Mouse (Mus musculus): ENCODE data around the gene Olfr1344. TPM values are rescaled to one million over a fixed set of nuclear protein-coding genes. Genes with fewer than 3 reads are reported as not detected.

The Olfr1344 gene
- polyA plus RNA-seq (2012; rRNA removed), result 2.3 and 2.7 TPM in 2 replicates

DNA sequence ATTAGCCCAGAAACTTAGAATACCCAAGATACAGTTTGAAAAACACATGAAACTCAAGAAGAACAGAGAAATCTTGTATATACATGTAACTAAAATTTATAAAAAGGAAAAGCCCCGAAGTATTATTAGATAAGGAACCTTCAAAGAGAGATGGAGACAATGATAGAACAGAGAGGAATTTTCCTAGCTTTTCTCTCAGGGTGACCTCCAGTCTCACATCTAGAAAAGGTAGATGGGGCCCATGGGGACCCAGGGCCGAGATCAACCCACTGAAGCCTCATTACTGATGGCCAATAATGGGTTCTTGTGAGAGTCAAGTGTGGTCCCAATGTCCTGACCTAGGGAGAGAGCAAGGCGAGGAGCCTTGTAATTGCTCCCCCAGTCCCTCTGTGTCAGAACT lies at the start of gene Olfr1344:
Gene Olfr1344, plus strand, starts transcription at position 301 of the 400 bp plus-strand sequence.
- 79% methylated on average over 3 of the region's 3 CpGs for WGBS
- Histone ChIP-seq H3K4me3 (replicated peaks; ENCODE audit: insufficient read depth, low read depth, low read length) (no peak within 1 kb of the TSS), H3K27ac (ENCODE audit: insufficient read depth, low read length) (no peak within 1 kb of the TSS), H3K4me1 (ENCODE audit: control insufficient read depth, insufficient read depth, low read length) (no peaks in the 10 kb centered on the region), H3K27me3 (ENCODE audit: control insufficient read depth, insufficient read depth, low read length) (no peaks in the 10 kb centered on the region)
- TF ChIP-seq CTCF (IDR thresholded peaks at IDR 0.05; ENCODE audit: borderline replicate concordance, insufficient read depth, low read depth, low read length) (no peak), POLR2A (IDR thresholded peaks at IDR 0.05; ENCODE audit: borderline replicate concordance, insufficient read depth, low read length) (no peak)
- DNase-seq, result no peak

DNA sequence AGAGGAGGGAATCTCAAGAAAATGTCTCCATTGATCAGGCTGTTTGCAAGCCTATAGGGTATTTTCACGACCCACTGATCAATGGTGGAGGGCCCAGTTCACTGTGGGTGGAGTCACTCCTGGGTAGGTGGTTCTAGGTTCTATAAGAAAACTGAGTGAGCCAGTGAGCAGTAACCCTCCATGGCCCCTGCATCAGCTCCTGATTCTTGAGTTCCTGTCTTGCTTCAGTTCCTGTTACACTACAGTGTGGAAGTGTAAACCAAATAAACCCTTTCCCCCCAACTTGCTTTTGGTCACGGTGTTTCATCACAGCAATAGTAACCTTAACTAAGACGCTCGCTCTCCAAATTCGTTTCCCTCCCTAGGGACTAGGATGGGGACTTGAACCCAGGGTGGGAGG lies 49.5 kb upstream of the Olfr1344 start:
- no peak overlapping the region for H3K27ac ChIP-seq (ENCODE audit: insufficient read depth, low read length)
- H3K4me1 ChIP-seq (ENCODE audit: control insufficient read depth, insufficient read depth, low read length), result no peaks in the 10 kb centered on the region; the same call in 1 of the 2 replicates
- TF ChIP-seq CTCF (IDR thresholded peaks at IDR 0.05; ENCODE audit: borderline replicate concordance, insufficient read depth, low read depth, low read length), result no peak
- TF ChIP-seq POLR2A (IDR thresholded peaks at IDR 0.05; ENCODE audit: borderline replicate concordance, insufficient read depth, low read length), result no peak
- H3K4me3 ChIP-seq (replicated peaks; ENCODE audit: insufficient read depth, low read depth, low read length), result no peak overlapping the region
- WGBS, result 82% methylated on average over 5 of the region's 5 CpGs
- no peaks in the 10 kb centered on the region for H3K27me3 ChIP-seq (ENCODE audit: control insufficient read depth, insufficient read depth, low read length)
- no peak for DNase-seq

DNA sequence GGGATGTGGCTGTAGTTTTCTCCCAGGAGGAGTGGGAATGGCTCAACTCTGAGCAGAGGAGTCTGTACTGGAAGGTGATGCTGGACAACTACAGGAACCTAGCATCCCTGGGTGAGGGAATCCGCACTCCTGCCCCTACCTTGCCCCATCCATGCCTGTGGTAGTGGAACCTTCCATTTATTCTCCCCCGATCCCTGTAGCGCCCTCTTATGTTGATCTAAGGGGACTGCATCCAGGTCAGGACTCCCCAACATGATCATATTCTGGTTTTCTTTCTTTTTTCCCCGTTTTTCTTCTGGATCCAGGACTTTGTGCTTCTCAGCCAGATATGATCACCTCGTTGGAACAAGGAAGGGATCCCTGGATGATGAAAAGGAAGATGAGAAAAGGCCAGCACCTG lies 49.0 kb upstream of the Olfr1344 start:
- no peak for TF ChIP-seq POLR2A (IDR thresholded peaks at IDR 0.05; ENCODE audit: borderline replicate concordance, insufficient read depth, low read length)
- no peak for TF ChIP-seq CTCF (IDR thresholded peaks at IDR 0.05; ENCODE audit: borderline replicate concordance, insufficient read depth, low read depth, low read length)
- H3K4me3 ChIP-seq (replicated peaks; ENCODE audit: insufficient read depth, low read depth, low read length), result no peak overlapping the region
- H3K4me1 ChIP-seq (ENCODE audit: control insufficient read depth, insufficient read depth, low read length), result no peaks in the 10 kb centered on the region
- no peak for DNase-seq
- no peak overlapping the region for H3K27ac ChIP-seq (ENCODE audit: insufficient read depth, low read length)
- WGBS, result 68% methylated on average over 5 of the region's 5 CpGs
- H3K27me3 ChIP-seq (ENCODE audit: control insufficient read depth, insufficient read depth, low read length), result no peaks in the 10 kb centered on the region

DNA sequence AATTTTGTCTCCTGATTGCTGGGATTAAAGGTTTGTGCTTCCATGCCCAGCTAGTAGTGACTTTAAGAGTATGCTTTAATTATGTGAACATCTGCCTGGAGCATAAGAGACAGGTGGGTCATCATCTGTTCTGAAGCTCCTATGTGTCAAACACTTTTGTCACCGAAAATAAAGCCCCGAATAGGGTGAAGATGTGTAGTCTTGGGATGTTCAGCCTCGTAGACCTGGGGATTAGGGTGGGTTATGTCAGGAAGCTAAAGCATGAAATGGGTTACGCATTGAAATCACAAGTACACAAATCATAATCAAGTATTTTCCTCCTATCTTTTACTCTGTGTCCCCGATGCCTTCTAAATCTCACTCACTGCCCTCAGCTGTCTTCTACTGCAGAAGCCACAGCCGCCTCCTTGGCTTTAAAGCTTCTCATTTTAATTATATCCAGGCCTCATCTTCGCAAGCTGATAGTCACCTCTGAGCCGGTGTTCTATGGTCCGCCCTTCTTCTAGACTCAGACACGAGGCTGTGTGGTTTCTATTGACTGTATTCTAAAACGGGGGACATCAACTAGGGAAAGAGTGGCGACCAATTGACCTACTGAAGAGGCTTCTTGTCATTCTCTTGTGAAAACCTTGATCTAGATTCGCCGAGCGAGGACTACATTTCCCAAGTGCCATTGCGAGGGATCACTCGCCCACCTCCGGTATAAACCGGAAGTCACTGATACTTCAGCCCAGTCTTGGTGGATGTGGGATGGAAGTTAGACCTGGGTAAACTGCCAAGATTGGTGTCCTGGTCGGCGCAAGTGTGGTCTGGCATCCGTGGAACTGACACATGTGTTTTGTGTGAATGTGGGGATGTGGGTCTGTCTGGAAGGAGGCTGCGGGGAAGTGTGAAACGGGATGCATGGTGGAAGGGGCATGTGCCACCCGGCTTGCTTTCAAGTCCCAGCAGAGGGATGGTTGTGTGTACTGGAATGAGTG lies 40.2 kb upstream of the Olfr1344 start, which contains the start of gene Smim17:
Gene Smim17, plus strand, starts transcription at position 720 of the 980 bp plus-strand sequence.
- H3K27me3 ChIP-seq (ENCODE audit: control insufficient read depth, insufficient read depth, low read length), result no peaks in the 10 kb centered on the region
- H3K4me3 ChIP-seq (replicated peaks; ENCODE audit: insufficient read depth, low read depth, low read length), result peak within 1 kb of the TSS; percentile 100
- WGBS, result 23% methylated on average over 25 of the region's 25 CpGs
- peak within 1 kb of the TSS; percentile 47; the same call in 1 of the 2 replicates for H3K27ac ChIP-seq (ENCODE audit: insufficient read depth, low read length)
- no peaks in the 10 kb centered on the region for H3K4me1 ChIP-seq (ENCODE audit: control insufficient read depth, insufficient read depth, low read length)
- DNase-seq, result peak; percentile 76 to 77
- peak; percentile 82; the same call in 1 of the 2 replicates for TF ChIP-seq POLR2A (IDR thresholded peaks at IDR 0.05; ENCODE audit: borderline replicate concordance, insufficient read depth, low read length)
- TF ChIP-seq CTCF (IDR thresholded peaks at IDR 0.05; ENCODE audit: borderline replicate concordance, insufficient read depth, low read depth, low read length), result no peak

DNA sequence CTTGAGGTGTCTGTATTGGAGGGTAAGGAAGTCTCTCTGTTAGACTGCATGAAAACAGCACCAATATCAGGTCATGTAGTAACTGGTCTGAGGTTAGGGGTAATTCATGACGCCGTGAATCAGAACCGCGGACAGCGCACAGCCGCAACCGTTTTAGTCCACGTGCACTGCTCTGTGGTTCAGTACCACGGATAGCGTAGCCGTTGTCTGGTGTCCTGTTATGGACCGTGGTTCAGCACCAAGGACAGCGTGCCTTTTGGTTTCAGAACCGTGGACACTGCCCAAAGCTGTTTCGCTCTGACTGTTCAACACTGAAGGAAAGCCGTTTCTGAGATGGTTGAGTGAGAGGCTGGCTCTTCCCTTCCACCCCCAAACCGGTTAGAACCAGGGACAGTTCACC lies 28.4 kb upstream of the Olfr1344 start, which contains the start of gene Gm20715:
Gene Gm20715, plus strand, starts transcription at position 235 of the 400 bp plus-strand sequence.
- DNase-seq, result peak; percentile 41 to 45
- Histone ChIP-seq H3K4me3 (replicated peaks; ENCODE audit: insufficient read depth, low read depth, low read length) (no peak within 1 kb of the TSS), H3K27ac (ENCODE audit: insufficient read depth, low read length) (no peak within 1 kb of the TSS), H3K27me3 (ENCODE audit: control insufficient read depth, insufficient read depth, low read length) (no peaks in the 10 kb centered on the region), H3K4me1 (ENCODE audit: control insufficient read depth, insufficient read depth, low read length) (no peaks in the 10 kb centered on the region)
- WGBS, result 4% methylated on average over 17 of the region's 17 CpGs
- TF ChIP-seq CTCF (IDR thresholded peaks at IDR 0.05; ENCODE audit: borderline replicate concordance, insufficient read depth, low read depth, low read length) (no peak), POLR2A (IDR thresholded peaks at IDR 0.05; ENCODE audit: borderline replicate concordance, insufficient read depth, low read length) (no peak)

- no peaks in the 10 kb centered on the region for H3K4me1 ChIP-seq (ENCODE audit: control insufficient read depth, insufficient read depth, low read length)
- peak overlapping the region; percentile 48 for H3K4me3 ChIP-seq (replicated peaks; ENCODE audit: insufficient read depth, low read depth, low read length)
- TF ChIP-seq CTCF (IDR thresholded peaks at IDR 0.05; ENCODE audit: borderline replicate concordance, insufficient read depth, low read depth, low read length) (no peak), POLR2A (IDR thresholded peaks at IDR 0.05; ENCODE audit: borderline replicate concordance, insufficient read depth, low read length) (no peak)
- H3K27ac ChIP-seq (ENCODE audit: insufficient read depth, low read length), result no peak overlapping the region
- WGBS, result 4% methylated on average over 22 of the region's 22 CpGs
- no peaks in the 10 kb centered on the region for H3K27me3 ChIP-seq (ENCODE audit: control insufficient read depth, insufficient read depth, low read length)
- peak in 1 of 2 experiments; percentile 22 for DNase-seq
These were observed 23.7 kb upstream of the Olfr1344 start for GRCm38 (mm10) chr7:6414626-6415441.

- 11% methylated on average over 8 of the region's 8 CpGs for WGBS
- peak overlapping the region; percentile 48 for H3K4me3 ChIP-seq (replicated peaks; ENCODE audit: insufficient read depth, low read depth, low read length)
- H3K4me1 ChIP-seq (ENCODE audit: control insufficient read depth, insufficient read depth, low read length), result no peaks in the 10 kb centered on the region
- TF ChIP-seq CTCF (IDR thresholded peaks at IDR 0.05; ENCODE audit: borderline replicate concordance, insufficient read depth, low read depth, low read length), result no peak
- TF ChIP-seq POLR2A (IDR thresholded peaks at IDR 0.05; ENCODE audit: borderline replicate concordance, insufficient read depth, low read length), result no peak
- no peaks in the 10 kb centered on the region for H3K27me3 ChIP-seq (ENCODE audit: control insufficient read depth, insufficient read depth, low read length)
- H3K27ac ChIP-seq (ENCODE audit: insufficient read depth, low read length), result no peak overlapping the region
- DNase-seq, result peak in 1 of 2 experiments; percentile 12
These were observed 23.1 kb upstream of the Olfr1344 start for GRCm38 (mm10) chr7:6415442-6415787.
